Mouse (Mus musculus) frontal cortex, postnatal 14 days (tissue): ENCODE measurements around the gene Gm10999.
"Not testable (repeated sequence)": the region's sequence is repeated elsewhere in the genome, so short reads cannot be mapped to it uniquely, and the experiment has no call there.

Experiments
- DNase-seq, 2 experiments: peaks; one replicate each; pipeline ENCODE4 v3.0.0; 2022; ENCODE audit warnings: low spot score in 2 of 2

The Gm10999 gene

DNA sequence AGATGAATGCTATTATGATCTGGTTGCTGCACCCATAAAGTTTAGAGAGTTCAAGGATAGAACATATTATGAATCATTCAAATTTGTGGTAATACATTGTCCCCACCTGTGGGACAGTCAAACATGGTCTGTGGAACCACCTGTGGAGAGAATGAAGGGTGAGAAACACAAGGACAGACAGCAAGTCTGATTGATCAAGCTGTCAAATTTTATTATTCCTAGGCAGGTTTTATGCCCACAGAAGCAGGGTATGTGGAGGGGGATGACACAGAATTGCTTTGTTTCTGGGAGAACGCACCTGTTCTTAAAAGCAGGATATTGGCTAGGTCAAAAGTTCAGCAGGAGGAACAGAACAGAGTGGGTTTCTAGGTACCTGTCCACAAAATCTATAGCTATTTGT lies at the start of gene Gm10999:
Gene Gm10999, minus strand, starts transcription at position 101 of the 400 bp plus-strand sequence.
- DNase-seq = no peak

- DNase-seq = no peak
Measured at GRCm38 (mm10) chr8:129133475-129133874, 2.0 kb upstream of the Gm10999 start.

DNA sequence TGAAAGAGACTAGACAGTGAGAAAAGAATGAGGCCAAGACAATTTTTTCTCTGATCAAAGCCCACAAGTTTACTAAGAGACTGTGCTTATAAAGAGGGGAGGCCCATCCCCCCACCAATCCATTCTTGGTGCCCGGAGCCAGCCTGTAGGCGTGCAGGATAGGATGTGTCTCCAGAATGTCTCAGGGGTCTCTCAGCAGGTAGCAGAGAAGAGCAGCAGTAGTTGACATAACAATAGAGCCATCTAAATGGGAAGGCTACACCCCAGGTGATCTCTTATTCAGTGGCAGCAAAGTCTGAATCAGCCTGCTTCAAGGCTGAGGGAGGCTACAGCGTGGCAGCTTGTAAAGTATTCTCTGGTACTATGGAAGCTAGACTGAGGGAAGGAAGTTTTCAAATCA lies 15.7 kb downstream of the Gm10999 start:
- not testable (repeated sequence) for DNase-seq
